Mouse (Mus musculus): ENCODE results near the gene Abi1. TPM values are rescaled to one million over a fixed set of nuclear protein-coding genes. Genes with fewer than 3 reads are reported as not detected.
A peak's percentile ranks its signal among the peaks of the same experiment; 100 is the strongest.

The Abi1 gene
- 21.0 and 21.3 TPM in 2 replicates for polyA plus RNA-seq (2016; fragmentation: Nextera tagmentation; extraction: Ambion mirVana)

- Histone ChIP-seq H3K27me3 (replicated peaks) (no peaks in the 10 kb centered on the region), H3K4me1 (peaks cover 40% of the 10 kb centered on the region), H3K36me3 (no peaks in the 10 kb centered on the region), H3K4me2 (peak within 1 kb of the TSS; percentile 85), H3K9me3 (replicated peaks) (no peaks in the 10 kb centered on the region), H3K27ac (peak within 1 kb of the TSS; percentile 95), H3K4me3 (peak within 1 kb of the TSS; percentile 87), H3K9ac (peak within 1 kb of the TSS; percentile 96)
- 3% methylated on average over 24 of the region's 24 CpGs for WGBS (ENCODE audit: insufficient replicate concordance)
- ATAC-seq: peak; percentile 93
Observed at GRCm38 (mm10) chr2:23040001-23040646, at the start of gene Abi1. Abi1 (minus strand) TSS chr2:23040241.

- Histone ChIP-seq H3K4me1 (no peaks in the 10 kb centered on the region), H3K36me3 (peaks cover 64% of the 10 kb centered on the region), H3K9me3 (replicated peaks) (no peaks in the 10 kb centered on the region), H3K4me3 (no peak overlapping the region), H3K4me2 (no peak overlapping the region), H3K27me3 (replicated peaks) (no peaks in the 10 kb centered on the region), H3K27ac (no peak overlapping the region), H3K9ac (no peak overlapping the region)
- ATAC-seq: no peak
- 88% methylated on average over 8 of the region's 8 CpGs for WGBS (ENCODE audit: insufficient replicate concordance)
Observed at GRCm38 (mm10) chr2:23084540-23084939, 44.5 kb upstream of the Abi1 start.

- no peaks in the 10 kb centered on the region for H3K9me3 ChIP-seq (replicated peaks)
- H3K9ac ChIP-seq: no peak overlapping the region
- no peaks in the 10 kb centered on the region for H3K4me1 ChIP-seq
- WGBS (ENCODE audit: insufficient replicate concordance): 72% methylated on average over 2 of the region's 2 CpGs
- H3K27me3 ChIP-seq (replicated peaks): no peaks in the 10 kb centered on the region
- H3K4me3 ChIP-seq: no peak overlapping the region
- H3K27ac ChIP-seq: no peak overlapping the region
- no peak overlapping the region for H3K4me2 ChIP-seq
- ATAC-seq: no peak
- peaks cover 70% of the 10 kb centered on the region for H3K36me3 ChIP-seq
Observed at GRCm38 (mm10) chr2:23078588-23078987, 38.5 kb upstream of the Abi1 start.

- no peaks in the 10 kb centered on the region for H3K9me3 ChIP-seq (replicated peaks)
- peaks cover 66% of the 10 kb centered on the region for H3K36me3 ChIP-seq
- ATAC-seq: no peak
- no peak overlapping the region for H3K9ac ChIP-seq
- no peaks in the 10 kb centered on the region for H3K4me1 ChIP-seq
- no peak overlapping the region for H3K4me3 ChIP-seq
- no peak overlapping the region for H3K27ac ChIP-seq
- H3K27me3 ChIP-seq (replicated peaks): no peaks in the 10 kb centered on the region
- WGBS (ENCODE audit: insufficient replicate concordance): 76% methylated on average over 5 of the region's 5 CpGs
- H3K4me2 ChIP-seq: no peak overlapping the region
Observed at GRCm38 (mm10) chr2:23077693-23078092, 37.7 kb upstream of the Abi1 start.

DNA sequence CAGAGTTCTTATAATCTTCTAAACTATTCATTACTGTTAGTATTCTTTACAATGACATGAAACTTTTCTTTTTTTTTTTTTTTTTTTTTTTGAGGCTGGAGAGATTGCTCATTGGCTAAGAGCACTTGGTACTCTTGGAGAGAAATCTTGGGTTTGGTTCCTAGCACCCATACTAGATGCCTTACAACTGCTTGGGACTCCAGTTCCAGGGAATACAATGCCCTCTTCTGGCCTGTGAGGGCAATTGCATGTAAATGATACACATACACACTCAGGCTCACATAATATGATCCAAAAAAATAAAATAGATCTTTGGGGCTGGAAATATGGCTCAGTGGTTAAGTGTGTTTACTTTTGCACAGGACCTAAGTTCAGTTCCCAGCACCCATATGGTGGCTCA, 36.7 kb upstream of the Abi1 start:
- ATAC-seq: no peak
- H3K27ac ChIP-seq: no peak overlapping the region
- H3K4me2 ChIP-seq: no peak overlapping the region

DNA sequence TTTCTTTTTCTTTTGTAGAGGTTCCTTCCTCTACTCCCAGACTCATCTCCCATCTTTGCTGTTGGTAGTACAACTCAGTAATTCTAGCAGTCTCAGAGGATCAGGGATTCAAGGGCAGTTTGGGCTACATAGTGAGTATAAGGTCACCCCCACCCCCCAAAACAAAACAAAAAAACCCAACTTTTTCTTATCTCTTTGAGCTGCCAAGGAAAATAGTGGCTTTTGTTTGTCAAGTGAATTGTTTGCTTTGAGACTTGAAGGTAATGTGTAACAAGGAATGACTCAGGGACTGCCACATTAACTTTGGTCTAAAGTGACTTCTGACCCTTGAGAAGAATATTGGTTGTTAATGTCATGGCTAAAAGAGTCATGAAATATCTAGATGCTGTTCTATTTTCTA, 35.8 kb upstream of the Abi1 start:
- Histone ChIP-seq H3K4me2 (no peak overlapping the region), H3K27me3 (replicated peaks) (no peaks in the 10 kb centered on the region), H3K4me1 (0 out of 2 replicates have a peak, but pooled peaks cover 2% of the 10 kb centered on the region), H3K27ac (no peak overlapping the region), H3K9ac (no peak overlapping the region), H3K36me3 (peaks cover 51% of the 10 kb centered on the region), H3K9me3 (replicated peaks) (no peaks in the 10 kb centered on the region), H3K4me3 (no peak overlapping the region)
- ATAC-seq: no peak

More for the DNA sequence above, 36.7 kb upstream of the Abi1 start:
- H3K9me3 ChIP-seq (replicated peaks): no peaks in the 10 kb centered on the region
- H3K36me3 ChIP-seq: peaks cover 60% of the 10 kb centered on the region
- no peak overlapping the region for H3K9ac ChIP-seq
- H3K4me1 ChIP-seq: no peaks in the 10 kb centered on the region
- H3K27me3 ChIP-seq (replicated peaks): no peaks in the 10 kb centered on the region
- H3K4me3 ChIP-seq: no peak overlapping the region

DNA sequence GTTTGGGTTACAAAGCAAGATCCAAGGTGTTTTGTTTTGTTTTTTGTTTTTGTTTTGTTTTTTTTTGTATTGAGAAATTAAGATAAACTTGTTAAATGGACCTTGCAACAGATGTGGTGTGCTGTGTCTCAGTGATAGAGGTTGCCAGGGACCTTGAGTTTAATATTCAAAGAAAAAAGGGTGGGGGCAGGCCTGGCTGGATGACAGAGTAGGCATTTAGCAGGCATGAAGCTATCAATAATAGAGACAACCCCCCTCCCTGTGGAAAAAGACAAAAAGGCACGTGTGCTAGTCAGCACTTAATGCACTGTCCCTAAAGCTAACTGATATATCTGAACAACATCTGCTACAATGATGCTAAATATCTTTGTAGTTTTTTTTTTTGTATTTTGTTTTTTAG, 31.4 kb upstream of the Abi1 start:
- Histone ChIP-seq H3K36me3 (peaks cover 21% of the 10 kb centered on the region), H3K4me3 (no peak overlapping the region), H3K9me3 (replicated peaks) (no peaks in the 10 kb centered on the region), H3K27ac (no peak overlapping the region), H3K4me2 (no peak overlapping the region), H3K27me3 (replicated peaks) (no peaks in the 10 kb centered on the region), H3K9ac (no peak overlapping the region), H3K4me1 (peaks cover 10% of the 10 kb centered on the region)
- WGBS (ENCODE audit: insufficient replicate concordance): 62% methylated on average over 1 of the region's 1 CpGs
- no peak for ATAC-seq

DNA sequence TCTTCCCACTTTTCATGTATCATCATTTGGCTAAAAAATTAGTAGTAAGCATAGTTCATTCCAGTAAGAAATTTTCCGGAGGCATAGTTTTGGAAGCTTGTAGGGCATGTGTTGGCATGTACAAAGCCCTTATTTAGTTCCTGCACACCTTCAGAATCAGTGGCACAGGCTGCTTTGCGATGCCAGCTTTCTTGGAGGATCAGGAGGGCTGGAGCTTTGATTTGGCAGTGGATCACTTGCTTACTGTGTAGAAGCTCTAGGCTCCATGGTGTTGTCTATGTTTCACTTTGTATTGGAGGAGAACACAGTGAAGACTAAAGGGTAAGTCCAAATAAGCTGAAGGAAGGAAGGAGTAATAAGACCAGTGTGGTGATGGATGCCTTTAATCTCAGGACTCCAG, 30.4 kb upstream of the Abi1 start:
- peaks cover 10% of the 10 kb centered on the region for H3K4me1 ChIP-seq
- H3K36me3 ChIP-seq: peaks cover 14% of the 10 kb centered on the region
- no peaks in the 10 kb centered on the region for H3K9me3 ChIP-seq (replicated peaks)
- WGBS (ENCODE audit: insufficient replicate concordance): 82% methylated on average over 2 of the region's 2 CpGs
- H3K27me3 ChIP-seq (replicated peaks): no peaks in the 10 kb centered on the region
- no peak for ATAC-seq
- H3K4me2 ChIP-seq: 0 out of 2 replicates have a peak overlapping the region, but pooled peaks have one; percentile 10
- no peak overlapping the region for H3K4me3 ChIP-seq
- H3K27ac ChIP-seq: no peak overlapping the region
- no peak overlapping the region for H3K9ac ChIP-seq

DNA sequence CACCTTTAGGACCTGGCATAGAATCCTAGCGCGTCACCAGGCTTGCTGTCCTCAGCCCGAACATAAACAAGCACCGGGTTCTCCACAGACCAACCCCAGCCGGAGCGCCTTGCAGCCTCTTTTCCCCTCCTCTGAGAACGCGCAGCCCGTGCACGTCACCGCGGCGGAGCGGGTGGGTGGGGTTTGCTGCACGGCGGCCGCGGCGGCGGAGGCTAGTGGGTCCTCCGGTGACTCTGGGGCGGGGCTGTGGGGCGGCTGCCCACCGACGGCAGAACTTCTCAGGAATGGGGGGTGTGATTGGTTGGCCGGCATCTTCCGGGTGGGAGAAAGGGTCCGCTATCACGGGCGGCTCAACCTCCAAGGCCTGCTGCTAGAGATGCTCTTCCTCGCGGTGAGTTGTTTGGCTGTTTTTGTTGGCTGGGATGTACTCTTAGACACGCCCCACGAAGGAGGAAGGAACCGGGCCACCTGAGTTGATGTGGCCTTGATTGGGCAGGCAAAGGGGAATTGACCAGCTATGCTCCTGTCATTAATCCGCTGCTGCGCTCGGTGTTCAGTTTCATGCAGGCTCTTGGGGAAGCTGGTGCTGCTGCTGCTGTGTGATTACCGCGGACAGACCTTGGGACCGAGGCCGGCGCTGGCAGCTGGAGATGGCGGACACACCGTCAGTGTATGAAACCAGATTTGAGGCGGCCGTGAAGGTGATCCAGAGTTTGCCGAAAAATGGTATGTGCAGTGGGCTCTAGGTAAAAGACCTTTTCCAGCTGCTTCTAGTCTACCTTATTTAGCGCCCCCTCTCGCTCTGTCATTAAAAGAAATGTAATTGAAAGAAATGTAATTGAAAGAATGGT, 29.1 kb upstream of the Abi1 start:
- Histone ChIP-seq H3K4me2 (peak overlapping the region; percentile 91), H3K4me1 (peaks cover 10% of the 10 kb centered on the region), H3K9ac (peak overlapping the region; percentile 85), H3K9me3 (replicated peaks) (no peaks in the 10 kb centered on the region), H3K27ac (peak overlapping the region; percentile 96), H3K4me3 (peak overlapping the region; percentile 74), H3K27me3 (replicated peaks) (no peaks in the 10 kb centered on the region), H3K36me3 (peaks cover 11% of the 10 kb centered on the region)
- ATAC-seq: peak; percentile 90
- under 1% methylated on average over 50 of the region's 50 CpGs for WGBS (ENCODE audit: insufficient replicate concordance)

- WGBS (ENCODE audit: insufficient replicate concordance): 0% methylated on average over 21 of the region's 21 CpGs
- Histone ChIP-seq H3K9me3 (replicated peaks) (no peaks in the 10 kb centered on the region), H3K36me3 (peaks cover 4% of the 10 kb centered on the region), H3K4me2 (peak overlapping the region; percentile 91), H3K4me3 (peak overlapping the region; percentile 74), H3K27ac (peak overlapping the region; percentile 96), H3K27me3 (replicated peaks) (no peaks in the 10 kb centered on the region), H3K9ac (peak overlapping the region; percentile 85), H3K4me1 (peaks cover 10% of the 10 kb centered on the region)
- ATAC-seq: peak; percentile 66
Observed at GRCm38 (mm10) chr2:23068370-23068737, 28.3 kb upstream of the Abi1 start.

DNA sequence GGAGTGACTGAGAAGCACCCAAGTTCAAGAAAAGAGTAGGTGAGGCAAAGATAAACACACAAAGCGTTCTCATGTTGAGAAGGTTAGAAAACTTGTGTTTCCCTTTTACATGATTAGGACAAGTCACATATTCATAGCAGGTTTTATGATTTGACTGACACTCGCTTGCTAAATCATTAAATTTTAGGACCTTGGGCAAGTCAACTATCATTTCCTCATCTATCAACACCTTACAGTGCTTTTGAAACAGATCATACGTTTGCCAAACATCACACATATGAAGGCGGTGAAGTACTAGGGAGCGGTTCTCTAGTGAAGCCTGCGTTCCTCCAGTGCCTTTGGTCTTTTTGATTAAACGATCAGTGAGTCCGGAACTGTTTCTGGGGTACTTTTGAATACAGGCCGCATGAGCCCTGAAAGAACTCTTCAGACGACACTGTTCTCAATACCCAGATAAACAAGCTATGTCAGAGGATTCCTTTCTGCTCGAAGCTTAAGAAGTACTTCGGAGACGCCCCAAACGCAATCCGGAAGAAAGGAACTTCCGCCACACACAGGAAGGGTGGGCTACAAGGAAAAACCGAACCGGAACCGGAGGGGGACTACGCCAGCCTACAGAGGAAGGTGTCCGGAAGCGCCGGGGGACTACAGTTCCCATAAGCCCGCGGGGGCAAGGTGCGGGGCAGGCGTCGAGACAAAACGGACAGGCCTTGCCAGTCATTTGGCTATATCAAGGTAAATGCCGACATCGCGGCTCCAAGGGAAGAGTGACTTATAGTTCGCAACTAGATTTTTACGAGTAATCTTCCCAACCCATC, 27.7 kb upstream of the Abi1 start, which contains the start of gene Acbd5:
Acbd5 (plus strand) TSS at position 616 of the 818 bp plus-strand sequence.
- peak within 1 kb of the TSS; percentile 91 for H3K4me2 ChIP-seq
- H3K36me3 ChIP-seq: peaks cover 3% of the 10 kb centered on the region
- peak within 1 kb of the TSS; percentile 85 for H3K9ac ChIP-seq
- WGBS (ENCODE audit: insufficient replicate concordance): 3% methylated on average over 34 of the region's 34 CpGs
- H3K27me3 ChIP-seq (replicated peaks): no peaks in the 10 kb centered on the region
- H3K9me3 ChIP-seq (replicated peaks): no peaks in the 10 kb centered on the region
- ATAC-seq: peak; percentile 94
- peaks cover 10% of the 10 kb centered on the region for H3K4me1 ChIP-seq
- H3K27ac ChIP-seq: peak within 1 kb of the TSS; percentile 96
- peak within 1 kb of the TSS; percentile 74 for H3K4me3 ChIP-seq

DNA sequence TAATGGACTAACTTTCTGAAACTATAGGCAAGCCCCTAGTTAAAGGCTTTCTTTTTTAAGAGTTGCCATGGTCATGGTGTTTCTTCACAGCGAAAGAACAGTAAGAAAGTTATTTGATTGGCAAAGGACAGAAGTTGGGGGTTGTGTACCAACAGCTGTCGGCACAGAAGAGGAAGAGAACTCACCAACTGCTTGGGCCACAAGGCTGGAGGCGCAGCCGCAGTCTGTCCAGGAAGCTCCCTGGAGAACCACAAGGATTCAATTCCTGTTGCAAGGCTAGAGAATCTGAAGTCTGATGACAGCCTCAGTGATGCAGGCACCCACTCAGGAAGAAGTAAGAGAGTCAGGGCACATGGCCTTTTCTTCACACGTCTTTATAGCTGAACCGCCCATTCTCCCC, 12.5 kb upstream of the Abi1 start:
- WGBS (ENCODE audit: insufficient replicate concordance): 32% methylated on average over 6 of the region's 6 CpGs

More for the DNA sequence above, 12.5 kb upstream of the Abi1 start:
- H3K4me1 ChIP-seq: peaks cover 5% of the 10 kb centered on the region; the same call in 1 of the 2 replicates
- H3K36me3 ChIP-seq: no peaks in the 10 kb centered on the region
- no peak for ATAC-seq
- H3K9me3 ChIP-seq (replicated peaks): no peaks in the 10 kb centered on the region
- H3K4me2 ChIP-seq: no peak overlapping the region
- H3K9ac ChIP-seq: no peak overlapping the region
- H3K27me3 ChIP-seq (replicated peaks): no peaks in the 10 kb centered on the region
- no peak overlapping the region for H3K4me3 ChIP-seq
- no peak overlapping the region for H3K27ac ChIP-seq
